Mouse (Mus musculus): ENCODE measurements around the gene Ifnlr1.

DNA sequence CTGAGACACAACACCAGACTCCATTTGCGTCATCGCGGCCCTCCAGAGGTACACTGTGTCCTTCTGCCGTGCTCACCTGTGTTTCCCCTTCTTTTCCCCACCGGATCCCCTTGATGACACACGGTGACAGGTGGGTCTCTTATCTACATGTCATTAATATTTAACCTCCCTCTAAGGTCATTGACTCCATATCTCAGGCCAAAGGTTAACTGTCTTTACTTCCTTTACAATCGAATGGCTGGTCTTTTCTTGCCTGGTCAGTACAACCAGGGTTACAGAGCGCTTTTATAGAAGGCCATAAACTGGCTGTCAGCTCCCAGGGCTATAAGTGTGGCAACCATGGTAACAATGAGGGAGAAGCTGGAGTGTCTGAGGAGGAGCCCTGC is 66.7 kb downstream of the Ifnlr1 start:
- TF ChIP-seq POLR2A (IDR thresholded peaks at IDR 0.05; ENCODE audit: low read depth, low read length), result no peak
- TF ChIP-seq CTCF (conservative IDR thresholded peaks at IDR 0.05; ENCODE audit: insufficient read depth, insufficient read length, low read depth, low read length), result no peak
